Mouse (Mus musculus) limb, embryonic 14.5 days (tissue): ENCODE data around the gene Bcar3. TPM values are rescaled to one million over a fixed set of nuclear protein-coding genes. Genes with fewer than 3 reads are reported as not detected.

ENCODE experiments used
- ATAC-seq: fragments of 200-750 bp; cut with Nextera tagmentation; 2 replicates; pipeline ENCODE4 v1.8.0; 2017; ENCODE audit warnings: low read depth, moderate number of reproducible peaks, moderate TSS enrichment; ENCODE audit not compliant: low FRiP score
- DNase-seq: peaks from one replicate; pipeline ENCODE4 v3.0.0-alpha.2; 2015; ENCODE audit warnings: low spot score
- H3K27ac ChIP-seq: fragments of 300-500 bp; sonication (generic); replicated peaks from 2 replicates; pipeline ENCODE4 v1.5.1; 2014; ENCODE audit warnings: low read depth, mild to moderate bottlenecking, low read length, moderate library complexity, mixed read lengths
- H3K27me3 ChIP-seq: fragments of 300-500 bp; sonication (generic); 2 replicates; pipeline ENCODE4 v1.6.1; 2014; ENCODE audit warnings: low read length, mixed read lengths; ENCODE audit not compliant: control insufficient read depth, insufficient read depth
- H3K36me3 ChIP-seq: fragments of 300-500 bp; sonication (generic); 2 replicates; pipeline ENCODE4 v1.6.1; 2014; ENCODE audit warnings: mild to moderate bottlenecking, low read length, moderate library complexity, mixed read lengths; ENCODE audit not compliant: control insufficient read depth, insufficient read depth
- H3K4me1 ChIP-seq: fragments of 300-500 bp; sonication (generic); 2 replicates; pipeline ENCODE4 v1.6.1; 2014; ENCODE audit warnings: antibody characterized with exemption, low read length, mixed read lengths; ENCODE audit not compliant: control insufficient read depth, insufficient read depth
- H3K4me2 ChIP-seq: fragments of 300-500 bp; sonication (generic); replicated peaks from 2 replicates; pipeline ENCODE4 v1.6.1; 2014; ENCODE audit warnings: low read depth, mild to moderate bottlenecking, low read length, moderate library complexity; ENCODE audit not compliant: severe bottlenecking
- H3K4me3 ChIP-seq: fragments of 300-500 bp; sonication (generic); replicated peaks from 2 replicates; pipeline ENCODE4 v1.5.1; 2014; ENCODE audit warnings: low read length
- H3K9ac ChIP-seq: fragments of 300-500 bp; sonication (generic); 2 replicates; pipeline ENCODE4 v1.6.1; 2014; ENCODE audit warnings: mild to moderate bottlenecking, low read depth, low read length, moderate library complexity; ENCODE audit not compliant: severe bottlenecking
- H3K9me3 ChIP-seq: fragments of 300-500 bp; sonication (generic); 2 replicates; pipeline ENCODE4 v1.6.1; 2016; ENCODE audit warnings: low read length; ENCODE audit not compliant: control insufficient read depth
- POLR2A ChIP-seq: fragments of 200-500 bp; IDR thresholded peaks from 2 replicates; pipeline ENCODE4 v1.8.0; 2012; ENCODE audit warnings: inconsistent platforms, mild to moderate bottlenecking, moderate library complexity, borderline replicate concordance; ENCODE audit not compliant: insufficient read depth, insufficient read length; ENCODE audit errors: extremely low read depth
- WGBS: fragments of 180-500 bp; shearing (Covaris S2); extraction: QIAGEN DNeasy Blood & Tissue Kit; methylation state at CpG from one replicate; pipeline ENCODE4 v1.1.7; 2014; 5-methylcytosine and 5-hydroxymethylcytosine counted together
- polyA plus RNA-seq, 2 experiments: library from polyadenylated mRNA; depleted of rRNA in 1 of 2; stranded (reverse) in 1 of 2; unstranded in 1 of 2; fragments of >200 nt; fragmentation: Nextera tagmentation in 1 of 2; extraction: Ambion mirVana in 1 of 2; gene quantifications; 2 replicates each; pipeline versions ENCODE4 v1.2.1 to v1.2.3; 2012 to 2014

The Bcar3 gene
- polyA plus RNA-seq, 2 experiments, result 7.8 to 7.9 TPM

DNA sequence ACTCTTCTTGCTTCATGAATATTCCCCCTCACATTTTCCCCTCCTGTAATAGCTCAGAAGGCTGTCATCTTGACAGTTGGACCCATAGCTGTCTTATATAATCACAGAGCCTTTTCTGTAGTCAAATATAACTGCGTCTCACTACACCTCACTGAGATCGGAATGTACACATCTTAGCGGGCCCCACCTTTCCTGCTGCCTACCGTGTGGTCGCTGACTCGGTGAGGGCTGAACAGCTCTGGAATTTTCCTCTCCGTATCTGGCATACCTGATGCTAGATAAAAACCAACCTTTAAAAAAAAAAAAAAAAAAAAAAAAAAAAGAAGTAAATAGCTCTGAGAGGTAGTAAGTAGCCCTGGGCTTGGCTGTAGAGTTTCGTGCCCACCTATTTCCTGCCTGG is 164.8 kb downstream of the Bcar3 start:
- Histone ChIP-seq H3K4me2 (no peak overlapping the region), H3K4me3 (no peak overlapping the region), H3K9me3 (no peaks in the 10 kb centered on the region), H3K27ac (no peak overlapping the region), H3K36me3 (no peaks in the 10 kb centered on the region; the same call in 1 of the 2 replicates), H3K9ac (no peak overlapping the region), H3K27me3 (no peaks in the 10 kb centered on the region), H3K4me1 (peaks cover 12% of the 10 kb centered on the region; the same call in 1 of the 2 replicates)
- no peak for DNase-seq
- no peak for TF ChIP-seq POLR2A
- no peak for ATAC-seq
- 64% methylated on average over 8 of the region's 8 CpGs for WGBS

DNA sequence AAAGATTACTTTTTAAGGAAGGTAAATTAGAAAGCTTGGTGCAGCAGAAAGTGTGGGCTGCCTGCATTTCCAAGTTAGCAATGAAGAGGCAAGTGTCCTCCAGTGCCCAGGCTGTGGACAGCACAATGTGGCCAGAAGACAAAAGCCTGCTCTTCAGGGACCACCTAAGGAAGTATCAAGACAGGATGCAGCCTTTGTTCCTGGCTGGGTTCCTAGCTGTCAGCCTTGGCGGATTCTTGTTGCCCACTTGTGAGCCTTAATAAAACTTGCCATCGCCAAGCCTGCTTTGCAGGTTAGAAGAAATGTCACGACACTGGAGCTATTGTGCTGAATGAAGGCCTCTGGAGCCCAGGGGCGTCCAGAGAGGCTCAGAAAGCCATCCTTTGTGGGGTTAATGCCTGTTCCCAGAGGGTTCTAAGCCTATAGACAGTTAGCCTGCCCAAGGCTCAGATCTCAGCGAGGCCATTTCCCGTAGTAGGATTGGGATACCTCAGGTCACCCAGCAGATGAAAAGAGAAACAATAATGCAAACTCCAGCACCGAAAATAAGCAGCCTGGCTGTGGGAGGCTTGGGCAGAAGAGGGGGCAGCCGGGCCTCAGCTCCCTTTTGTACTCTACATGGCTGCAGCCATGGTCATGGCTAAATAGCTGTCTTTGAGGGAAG is 167.0 kb downstream of the Bcar3 start:
- H3K9me3 ChIP-seq, result no peaks in the 10 kb centered on the region
- no peak for DNase-seq
- H3K9ac ChIP-seq, result no peak overlapping the region
- no peak overlapping the region; the same call in 1 of the 2 replicates for H3K27ac ChIP-seq
- no peak overlapping the region for H3K4me2 ChIP-seq
- H3K4me3 ChIP-seq, result no peak overlapping the region
- 50% methylated on average over 8 of the region's 8 CpGs for WGBS
- TF ChIP-seq POLR2A, result no peak
- no peaks in the 10 kb centered on the region for H3K36me3 ChIP-seq
- ATAC-seq, result no peak
- no peaks in the 10 kb centered on the region for H3K27me3 ChIP-seq
- H3K4me1 ChIP-seq, result peaks cover 12% of the 10 kb centered on the region; the same call in 1 of the 2 replicates

DNA sequence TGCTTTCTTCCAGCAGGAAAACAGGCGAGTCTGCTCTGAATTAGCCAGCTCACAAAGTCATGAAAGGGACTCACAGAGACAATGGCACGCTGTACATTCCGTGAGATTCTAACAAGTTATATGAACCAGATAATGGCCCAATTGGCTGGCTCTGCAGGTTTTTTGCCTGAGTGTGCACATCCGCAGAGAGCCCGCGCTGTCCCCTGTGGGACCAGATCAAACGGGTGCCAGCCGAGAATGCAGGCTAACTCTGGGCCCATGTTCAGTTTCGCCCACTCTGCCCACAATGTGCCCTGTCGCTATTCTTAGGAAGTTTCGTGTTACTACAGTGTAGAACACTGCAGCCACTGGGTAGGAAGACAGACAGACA is 167.6 kb downstream of the Bcar3 start:
- Histone ChIP-seq H3K4me2 (no peak overlapping the region), H3K4me3 (no peak overlapping the region), H3K9ac (no peak overlapping the region), H3K4me1 (peaks cover 12% of the 10 kb centered on the region; the same call in 1 of the 2 replicates), H3K27me3 (no peaks in the 10 kb centered on the region), H3K9me3 (no peaks in the 10 kb centered on the region), H3K36me3 (no peaks in the 10 kb centered on the region), H3K27ac (no peak overlapping the region; the same call in 1 of the 2 replicates)
- 63% methylated on average over 11 of the region's 11 CpGs for WGBS
- TF ChIP-seq POLR2A, result no peak
- ATAC-seq (no peak), DNase-seq (no peak)

DNA sequence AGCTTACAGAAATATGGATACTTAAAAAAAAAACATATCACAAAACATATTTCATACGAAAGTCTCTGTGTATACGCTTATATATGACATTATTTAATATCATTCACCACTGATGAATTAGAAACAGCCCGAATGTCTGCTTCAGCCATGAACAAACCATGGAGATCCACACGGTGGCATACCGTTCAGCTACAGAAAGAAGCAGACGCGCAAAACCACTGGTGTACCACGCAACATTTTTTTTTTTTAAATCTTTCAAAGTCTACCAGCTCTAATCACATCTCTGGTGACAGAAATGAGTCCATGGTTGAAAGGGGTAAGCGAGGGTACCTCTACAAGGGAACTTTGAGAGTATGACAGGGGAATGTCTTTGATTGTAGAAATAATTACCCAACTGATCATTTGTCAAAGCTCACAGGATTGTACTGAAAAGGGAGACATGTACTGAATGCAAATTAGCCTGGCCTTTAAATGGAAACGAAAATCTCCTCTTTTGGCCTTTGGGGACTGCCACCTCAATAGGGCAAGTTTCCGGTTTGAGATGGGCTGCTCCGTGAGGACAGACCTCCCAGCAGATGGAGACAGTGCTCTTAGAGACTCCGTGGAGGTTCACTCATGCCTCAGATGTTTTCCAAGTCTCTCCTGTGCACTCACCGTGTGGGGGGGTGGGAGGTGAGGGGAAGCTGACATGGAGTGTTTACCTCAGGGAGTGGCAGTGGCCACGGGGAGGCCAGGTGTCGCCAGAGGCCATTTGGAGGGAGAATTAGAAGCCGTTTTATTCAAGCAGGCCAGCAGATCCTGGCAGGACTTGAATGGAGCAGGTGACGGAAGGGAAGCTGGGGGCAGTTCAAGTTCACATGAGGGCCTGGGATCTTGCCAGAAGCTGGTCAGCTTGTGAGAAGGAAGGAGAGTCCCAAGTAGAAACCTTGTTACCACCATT is 168.3 kb downstream of the Bcar3 start:
- no peak overlapping the region for H3K9ac ChIP-seq
- H3K9me3 ChIP-seq, result no peaks in the 10 kb centered on the region
- WGBS, result 55% methylated on average over 18 of the region's 18 CpGs
- DNase-seq (no peak), ATAC-seq (no peak)
- no peak for TF ChIP-seq POLR2A
- no peaks in the 10 kb centered on the region for H3K36me3 ChIP-seq
- no peaks in the 10 kb centered on the region for H3K27me3 ChIP-seq
- H3K4me1 ChIP-seq, result peaks cover 12% of the 10 kb centered on the region; the same call in 1 of the 2 replicates
- H3K4me2 ChIP-seq, result no peak overlapping the region
- H3K4me3 ChIP-seq, result no peak overlapping the region
- no peak overlapping the region; the same call in 1 of the 2 replicates for H3K27ac ChIP-seq

DNA sequence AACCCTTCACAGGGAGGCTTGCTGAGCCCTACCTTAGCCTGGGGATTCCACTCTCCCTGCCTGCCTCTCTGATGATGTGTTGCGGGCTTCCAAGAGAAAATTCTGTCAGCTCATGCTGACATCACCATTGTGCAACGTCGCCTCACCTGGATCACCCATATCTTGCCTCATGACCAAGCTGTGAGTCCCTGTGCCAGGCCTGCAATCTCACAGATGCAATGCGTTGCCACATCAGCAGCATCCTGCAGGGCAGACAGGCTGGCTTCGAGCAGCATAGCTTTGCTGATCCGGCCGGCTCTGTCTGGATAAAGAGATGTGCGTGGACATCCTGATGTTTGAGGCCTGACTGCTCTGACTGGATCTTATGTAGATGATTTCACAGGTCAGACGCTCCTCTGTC is 169.2 kb downstream of the Bcar3 start:
- peaks cover 12% of the 10 kb centered on the region; the same call in 1 of the 2 replicates for H3K4me1 ChIP-seq
- ATAC-seq (no peak), DNase-seq (no peak)
- no peak overlapping the region for H3K9ac ChIP-seq
- no peak overlapping the region for H3K4me2 ChIP-seq
- TF ChIP-seq POLR2A, result no peak
- no peak overlapping the region for H3K27ac ChIP-seq
- H3K4me3 ChIP-seq, result no peak overlapping the region
- H3K9me3 ChIP-seq, result no peaks in the 10 kb centered on the region
- 78% methylated on average over 9 of the region's 9 CpGs for WGBS
- no peaks in the 10 kb centered on the region for H3K27me3 ChIP-seq
- H3K36me3 ChIP-seq, result no peaks in the 10 kb centered on the region
